Mouse (Mus musculus): ENCODE results near the gene Cntrob. TPM values are rescaled to one million over a fixed set of nuclear protein-coding genes. Genes with fewer than 3 reads are reported as not detected.

Gene Cntrob
- total RNA-seq, 2 experiments from 2014 or later, result 13.9 to 17.8 TPM

- peak; percentile 53 for TF ChIP-seq CTCF (conservative IDR thresholded peaks at IDR 0.05)
- peak overlapping the region; percentile 99 for H3K27ac ChIP-seq
- peak; percentile 95 to 97 for DNase-seq (ENCODE audit: low spot score in 2 of 2)
- H3K4me3 ChIP-seq, result peak overlapping the region; percentile 87
Observed at GRCm38 (mm10) chr11:69366157-69366854, 42.7 kb upstream of the Cntrob start.

- DNase-seq (ENCODE audit: low spot score in 2 of 2), result no peak
- Histone ChIP-seq H3K4me3 (peak overlapping the region; percentile 87), H3K27ac (peak overlapping the region; percentile 99)
- no peak for TF ChIP-seq CTCF (conservative IDR thresholded peaks at IDR 0.05)
Observed at GRCm38 (mm10) chr11:69365722-69366121, 42.1 kb upstream of the Cntrob start.

DNA sequence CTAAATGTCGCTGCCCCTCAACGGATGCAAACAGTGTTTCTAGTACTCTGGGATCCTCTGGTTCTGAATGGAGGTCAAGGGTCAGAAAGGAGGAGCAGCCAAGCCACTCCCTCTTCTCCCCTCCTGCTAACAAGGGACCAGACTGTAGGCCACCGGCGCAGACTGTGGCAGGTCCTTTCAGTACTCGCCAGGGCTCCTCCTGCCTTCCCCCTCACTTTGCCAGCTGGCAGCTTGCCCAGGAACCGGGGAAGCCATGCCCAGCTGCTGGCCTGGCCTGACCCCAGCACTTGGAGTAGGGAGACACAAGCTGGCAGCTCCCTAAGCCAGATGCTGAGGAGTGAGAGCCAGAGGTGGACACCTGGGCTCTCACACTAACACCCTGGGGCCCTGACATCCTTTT lies 41.3 kb upstream of the Cntrob start:
- no peak; the same call in none of the 2 replicates for TF ChIP-seq CTCF (conservative IDR thresholded peaks at IDR 0.05)
- peak overlapping the region; percentile 99 for H3K27ac ChIP-seq
- DNase-seq (ENCODE audit: low spot score in 2 of 2), result peak; percentile 87 to 91
- H3K4me3 ChIP-seq, result peak overlapping the region; percentile 25

GRCm38 (mm10) chr11:69364376-69364775 lies 40.8 kb upstream of the Cntrob start:
- Histone ChIP-seq H3K27ac (peak overlapping the region; percentile 99), H3K4me3 (peak overlapping the region; percentile 1; the same call in 1 of the 2 replicates)
- DNase-seq (ENCODE audit: low spot score in 2 of 2), result no peak
- no peak for TF ChIP-seq CTCF (conservative IDR thresholded peaks at IDR 0.05)

DNA sequence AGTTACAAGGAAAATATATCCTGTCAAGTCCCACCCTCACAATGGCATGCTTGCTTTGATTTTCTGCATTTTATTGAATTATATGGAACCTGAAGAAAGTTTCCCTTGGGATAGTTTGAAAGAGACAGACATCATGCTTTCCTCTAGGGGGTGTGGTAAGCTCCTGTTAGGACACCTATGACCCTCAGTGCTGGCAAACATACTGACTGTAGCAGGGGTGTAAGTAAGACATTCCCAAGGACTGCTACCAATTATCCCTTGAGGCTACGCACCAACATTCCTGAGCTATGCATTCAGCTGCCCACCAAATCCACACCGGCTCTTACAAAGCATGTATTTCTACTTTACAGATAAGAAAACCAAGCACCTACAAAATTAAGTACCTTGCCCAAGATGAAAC lies 38.9 kb upstream of the Cntrob start:
- Histone ChIP-seq H3K27ac (no peak overlapping the region), H3K4me3 (no peak overlapping the region)
- TF ChIP-seq CTCF (conservative IDR thresholded peaks at IDR 0.05), result peak; percentile 32
- DNase-seq (ENCODE audit: low spot score in 2 of 2), result no peak

DNA sequence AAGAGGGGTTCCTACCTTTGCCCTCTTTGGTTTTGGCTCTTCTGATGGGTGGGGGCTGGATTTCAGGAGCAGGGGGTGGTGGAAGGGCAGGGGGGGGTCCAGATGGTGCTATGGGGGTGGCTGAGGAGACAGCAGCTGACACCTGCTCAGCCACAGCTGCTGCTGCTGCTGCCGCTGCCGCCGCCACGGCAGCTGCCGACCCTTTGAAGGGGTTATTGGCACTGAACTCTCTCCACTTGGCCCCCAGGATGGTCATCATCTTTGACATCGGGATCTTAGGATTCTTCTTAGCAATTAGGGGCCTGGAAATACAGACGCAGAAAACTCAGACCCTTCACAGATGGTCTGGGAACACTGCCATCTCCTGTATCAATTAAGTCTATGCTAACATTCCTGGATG lies 38.4 kb upstream of the Cntrob start:
- Histone ChIP-seq H3K27ac (no peak overlapping the region), H3K4me3 (no peak overlapping the region)
- DNase-seq (ENCODE audit: low spot score in 2 of 2), result no peak
- TF ChIP-seq CTCF (conservative IDR thresholded peaks at IDR 0.05), result no peak

GRCm38 (mm10) chr11:69357690-69358089 lies 34.1 kb upstream of the Cntrob start:
- H3K4me3 ChIP-seq, result no peak overlapping the region
- DNase-seq (ENCODE audit: low spot score in 2 of 2), result no peak
- TF ChIP-seq CTCF (conservative IDR thresholded peaks at IDR 0.05), result no peak
- H3K27ac ChIP-seq, result no peak overlapping the region

DNA sequence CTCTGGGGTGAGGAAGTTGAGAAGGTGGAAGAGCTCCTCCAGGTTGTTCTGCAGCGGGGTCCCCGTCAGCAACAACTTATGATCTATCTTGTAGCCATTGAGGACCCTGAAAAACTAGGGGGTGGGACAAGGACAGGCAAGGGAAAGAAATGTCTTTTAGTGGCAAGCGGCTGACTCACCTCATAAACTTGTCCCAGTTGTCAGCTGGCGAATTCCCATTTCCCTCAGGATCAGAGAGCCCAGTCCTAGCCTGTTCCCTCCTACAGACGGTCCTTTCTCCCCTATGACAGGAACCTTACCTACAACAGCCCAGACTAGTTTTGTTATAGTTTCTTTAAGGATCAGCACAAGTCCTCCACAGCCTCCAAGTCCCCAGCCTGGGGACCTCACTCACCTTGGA lies 33.0 kb upstream of the Cntrob start:
- no peak for DNase-seq (ENCODE audit: low spot score in 2 of 2)
- H3K4me3 ChIP-seq, result no peak overlapping the region
- no peak overlapping the region for H3K27ac ChIP-seq
- TF ChIP-seq CTCF (conservative IDR thresholded peaks at IDR 0.05), result no peak

GRCm38 (mm10) chr11:69346441-69346840 lies 22.9 kb upstream of the Cntrob start:
- TF ChIP-seq CTCF (conservative IDR thresholded peaks at IDR 0.05), result no peak
- Histone ChIP-seq H3K27ac (no peak overlapping the region), H3K4me3 (no peak overlapping the region)
- no peak for DNase-seq (ENCODE audit: low spot score in 2 of 2)

DNA sequence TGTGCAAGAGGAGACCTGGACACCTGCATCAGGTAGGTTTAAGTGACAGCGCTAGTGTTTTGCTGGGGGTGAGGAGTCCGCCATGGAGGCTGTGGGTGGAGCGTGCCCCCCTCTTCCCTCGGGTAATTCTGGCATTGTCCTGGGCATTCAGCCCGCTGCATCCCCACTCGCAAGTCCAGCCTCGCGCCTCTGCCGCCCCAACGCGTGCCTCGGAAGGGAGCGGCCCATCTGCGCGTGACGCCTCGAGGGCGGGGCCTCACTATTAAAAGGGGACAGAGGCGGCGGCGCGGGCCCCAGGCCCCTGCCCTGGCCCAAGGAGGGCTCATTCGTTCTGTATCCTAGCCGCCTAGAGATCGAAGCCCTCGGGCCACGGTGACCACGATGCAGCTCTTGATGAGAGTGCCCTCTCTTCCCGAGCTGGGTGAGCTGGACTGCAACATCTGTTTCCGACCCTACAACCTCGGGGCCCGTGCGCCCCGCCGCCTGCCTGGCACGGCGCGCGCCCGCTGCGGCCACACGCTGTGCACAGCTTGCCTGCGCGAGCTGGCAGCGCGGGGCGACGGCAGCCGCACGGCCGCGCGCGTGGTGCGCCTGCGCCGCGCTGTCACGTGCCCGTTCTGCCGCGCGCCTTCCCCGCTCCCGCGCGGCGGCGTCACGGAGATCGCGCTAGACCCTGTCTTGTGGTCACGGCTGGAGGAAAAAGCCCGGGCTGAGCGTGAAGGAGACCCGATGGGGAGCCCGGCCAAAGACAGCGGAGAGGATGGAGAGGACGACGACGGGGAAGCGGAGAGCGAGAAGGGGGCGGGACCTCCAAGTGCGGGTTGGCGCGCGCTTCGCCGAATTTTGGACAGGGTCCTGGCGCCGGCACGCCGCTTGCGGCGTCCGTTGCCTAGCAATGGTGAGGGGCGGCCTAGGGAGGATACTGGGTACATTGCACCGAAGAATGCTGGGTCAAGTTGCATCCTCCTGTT lies 16.9 kb upstream of the Cntrob start, which contains the start of gene Rnf227:
Gene Rnf227, plus strand, starts transcription at position 301 of the 971 bp plus-strand sequence.
- TF ChIP-seq CTCF (conservative IDR thresholded peaks at IDR 0.05), result no peak
- H3K4me3 ChIP-seq, result peak within 1 kb of the TSS; percentile 62
- DNase-seq (ENCODE audit: low spot score in 2 of 2), result peak; percentile 61 to 72
- peak within 1 kb of the TSS; percentile 95 for H3K27ac ChIP-seq

DNA sequence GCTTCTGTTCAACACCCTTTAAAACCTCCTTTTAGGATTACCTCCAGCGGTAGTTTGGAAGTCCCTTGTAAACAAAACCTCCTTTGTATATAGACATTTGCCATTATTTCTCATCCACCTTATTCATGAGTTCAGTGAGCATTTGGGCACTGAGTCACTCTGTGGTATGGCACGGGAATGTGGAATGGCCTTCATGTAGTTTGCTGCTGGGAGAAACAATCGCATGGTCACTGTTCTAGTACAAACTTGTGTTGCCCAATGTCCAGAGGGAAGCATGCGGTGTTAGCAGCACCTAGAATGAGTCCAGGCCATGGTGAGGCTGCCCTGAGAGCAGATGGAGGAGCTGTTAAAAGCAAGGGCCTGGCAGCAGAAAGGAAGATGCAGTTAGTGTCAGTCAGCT lies 11.2 kb upstream of the Cntrob start:
- H3K4me3 ChIP-seq, result no peak overlapping the region
- H3K27ac ChIP-seq, result no peak overlapping the region
- TF ChIP-seq CTCF (conservative IDR thresholded peaks at IDR 0.05), result no peak
- no peak for DNase-seq (ENCODE audit: low spot score in 2 of 2)

GRCm38 (mm10) chr11:69333922-69334321 lies 10.3 kb upstream of the Cntrob start:
- Histone ChIP-seq H3K27ac (0 out of 2 replicates have a peak overlapping the region, but pooled peaks have one; percentile 25), H3K4me3 (no peak overlapping the region)
- peak; percentile 65 for TF ChIP-seq CTCF (conservative IDR thresholded peaks at IDR 0.05)
- DNase-seq (ENCODE audit: low spot score in 2 of 2), result no peak

DNA sequence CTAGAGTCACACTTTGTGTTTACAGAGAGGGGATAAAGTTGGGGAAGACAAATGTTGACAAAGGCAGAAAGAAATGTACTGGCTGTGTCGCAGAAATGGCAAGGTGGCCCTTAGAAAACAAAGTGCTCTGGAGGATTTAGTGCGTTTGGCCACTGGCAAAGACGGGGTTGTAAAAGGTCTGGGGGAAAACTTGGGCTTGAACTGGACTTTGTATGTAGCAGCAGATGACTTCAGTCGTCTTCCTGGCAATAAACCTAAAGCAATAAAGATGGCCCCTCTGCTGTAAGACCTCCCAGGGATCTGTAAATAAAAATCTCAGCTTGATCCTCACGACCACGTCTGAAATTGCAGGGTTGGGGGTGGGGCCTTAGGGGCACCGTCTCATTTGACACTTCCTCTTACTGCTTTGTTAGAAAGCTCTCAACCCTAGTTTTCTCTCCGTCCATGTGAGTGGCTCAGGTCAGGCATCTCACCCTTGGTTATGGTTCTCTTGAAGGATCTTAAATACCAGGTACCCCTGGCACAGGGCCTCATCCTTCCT lies 9.2 kb upstream of the Cntrob start:
- DNase-seq (ENCODE audit: low spot score in 2 of 2), result no peak
- TF ChIP-seq CTCF (conservative IDR thresholded peaks at IDR 0.05), result no peak
- no peak overlapping the region for H3K4me3 ChIP-seq

More for the DNA sequence above, 9.2 kb upstream of the Cntrob start:
- peak overlapping the region; percentile 83 for H3K27ac ChIP-seq

Data from layer of hippocampus, adult 2 months (tissue).